Mouse (Mus musculus) brain, embryonic 14.5 days (tissue): ENCODE results near the gene Gm3435.
"Not testable (repeated sequence)": the region's sequence is repeated elsewhere in the genome, so short reads cannot be mapped to it uniquely, and the experiment has no call there.

Experiments
- CTCF ChIP-seq: fragments of 200-500 bp; IDR thresholded peaks from 2 replicates; pipeline ENCODE4 v1.5.1; 2012; ENCODE audit warnings: inconsistent platforms, mild to moderate bottlenecking, moderate library complexity, borderline replicate concordance; ENCODE audit not compliant: insufficient read depth, insufficient read length; ENCODE audit errors: extremely low read depth
- POLR2A ChIP-seq: fragments of 200-500 bp; IDR thresholded peaks from 2 replicates; pipeline ENCODE4 v1.6.1; 2012; ENCODE audit warnings: mild to moderate bottlenecking, inconsistent platforms, borderline replicate concordance; ENCODE audit not compliant: poor library complexity, insufficient read depth, insufficient read length, severe bottlenecking; ENCODE audit errors: extremely low read depth

DNA sequence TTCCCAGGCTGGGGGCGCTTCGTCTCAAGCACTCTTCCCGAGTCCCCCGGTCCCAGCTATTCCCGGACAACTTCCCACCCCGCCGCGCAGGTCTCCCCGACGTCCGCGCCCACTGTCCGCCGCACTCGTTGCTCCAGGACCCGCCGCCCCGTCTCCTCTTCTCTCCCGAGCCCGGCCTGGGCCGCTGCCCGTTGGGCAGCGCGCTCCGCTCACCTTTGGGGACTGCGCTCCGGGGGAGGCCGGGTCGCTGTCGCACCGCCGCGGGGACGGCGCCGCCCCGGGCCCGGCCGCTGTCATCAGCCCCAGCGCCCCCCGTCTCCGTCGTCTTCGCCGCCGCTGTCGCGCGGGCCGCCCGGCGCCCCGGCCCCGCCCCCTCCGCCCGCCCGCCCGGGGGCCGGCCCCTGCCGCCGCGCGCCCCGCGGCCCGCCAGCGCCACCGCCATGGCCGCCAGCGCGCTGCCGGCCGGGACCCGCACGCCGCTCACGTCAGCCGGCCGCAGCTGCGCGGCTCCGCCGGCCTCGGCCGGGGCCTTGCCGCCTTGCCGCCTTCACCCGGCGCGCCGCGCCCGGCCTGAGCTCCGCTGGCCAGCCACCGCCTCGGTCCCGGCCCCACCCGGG, 17.3 kb upstream of the Gm3435 start:
- TF ChIP-seq CTCF, POLR2A: not testable (repeated sequence)
